Mouse (Mus musculus) cerebellum, postnatal 4 days (tissue): ENCODE measurements at regions not wholly inside any gene's neighbourhood (a gene's known extent, or its start where the extent isn't known, plus 50 kb on each side); places are given as distances from the start of the nearest gene placed in this dataset.

Experiments
- DNase-seq, 2 experiments: peaks; one replicate each; pipeline ENCODE4 v3.0.0; 2022; ENCODE audit warnings: low spot score in 2 of 2, mixed read lengths in 1 of 2

DNA sequence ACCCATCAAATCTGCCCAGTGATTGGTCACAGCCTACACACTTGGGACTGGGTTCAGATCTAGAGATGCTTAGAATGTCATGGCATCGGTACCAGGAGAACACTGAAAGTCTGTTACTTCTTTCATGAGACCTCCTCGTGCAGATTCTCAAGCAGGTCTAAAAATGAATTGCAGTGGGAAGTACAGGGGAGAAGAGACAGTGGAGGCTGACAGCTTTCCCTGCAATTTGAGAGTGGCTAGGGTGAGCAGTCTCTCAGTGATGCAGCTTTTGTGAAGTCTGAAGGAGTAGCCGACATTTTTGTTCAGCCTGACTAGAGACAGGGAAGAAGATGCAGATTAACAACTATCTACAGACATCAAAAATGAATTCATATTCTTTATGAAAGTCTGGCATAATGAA, 112.5 kb downstream of the Fam198b start:
- DNase-seq: no peak

DNA sequence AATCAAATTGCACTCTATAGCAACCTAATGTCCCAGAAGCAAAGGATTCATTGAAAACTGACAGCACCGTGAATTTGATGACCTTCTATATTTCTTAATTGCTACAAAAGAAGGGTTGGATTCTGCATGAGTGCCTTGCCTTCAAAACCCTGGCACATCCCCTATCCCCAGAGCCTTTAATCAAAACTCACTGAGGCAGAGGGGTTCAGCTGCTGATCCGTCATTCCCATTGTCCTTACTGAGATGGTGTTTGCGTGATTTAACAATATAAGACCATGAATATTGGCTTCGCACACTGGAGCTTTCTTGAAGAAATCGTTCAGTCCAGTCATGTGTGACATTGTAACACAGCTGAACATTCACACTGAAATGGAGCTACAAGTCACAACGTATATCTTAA, 118.0 kb downstream of the Fam198b start:
- DNase-seq: no peak

DNA sequence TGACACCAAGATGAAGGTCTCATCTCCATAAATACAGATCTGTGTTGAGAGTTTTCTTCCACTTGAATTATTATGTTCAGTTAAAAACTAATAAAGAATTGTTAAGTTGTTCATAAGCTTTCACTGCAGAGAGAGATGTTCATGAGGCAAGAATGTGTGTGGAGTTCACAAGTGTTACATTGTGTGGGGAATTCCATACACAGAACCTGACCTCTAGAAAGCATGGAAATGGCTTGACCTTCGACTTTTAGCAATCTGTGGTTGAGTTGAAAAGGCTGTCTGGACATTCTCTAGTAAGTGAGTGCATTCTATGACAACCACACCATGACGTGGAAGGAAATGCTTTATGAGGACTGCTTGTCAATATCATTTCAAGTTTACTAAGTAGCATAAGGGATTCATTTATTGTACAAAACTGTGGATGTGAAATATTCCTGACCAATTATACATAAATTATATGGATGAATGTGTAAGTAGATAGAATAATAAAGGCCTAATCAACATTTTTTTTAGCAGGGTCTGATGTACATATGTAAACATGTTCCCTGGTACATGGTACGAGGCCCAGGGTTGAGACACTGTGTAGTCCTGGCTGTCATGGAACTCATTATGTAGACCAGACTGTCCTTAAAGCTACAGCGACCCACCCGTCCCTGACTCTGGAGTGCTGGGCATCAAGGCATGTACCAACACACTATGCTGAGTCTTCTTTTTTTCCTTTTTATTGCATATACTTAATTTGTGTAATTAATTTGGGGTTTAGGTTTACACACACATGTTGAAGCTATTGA, 119.2 kb downstream of the Fam198b start:
- DNase-seq: no peak

DNA sequence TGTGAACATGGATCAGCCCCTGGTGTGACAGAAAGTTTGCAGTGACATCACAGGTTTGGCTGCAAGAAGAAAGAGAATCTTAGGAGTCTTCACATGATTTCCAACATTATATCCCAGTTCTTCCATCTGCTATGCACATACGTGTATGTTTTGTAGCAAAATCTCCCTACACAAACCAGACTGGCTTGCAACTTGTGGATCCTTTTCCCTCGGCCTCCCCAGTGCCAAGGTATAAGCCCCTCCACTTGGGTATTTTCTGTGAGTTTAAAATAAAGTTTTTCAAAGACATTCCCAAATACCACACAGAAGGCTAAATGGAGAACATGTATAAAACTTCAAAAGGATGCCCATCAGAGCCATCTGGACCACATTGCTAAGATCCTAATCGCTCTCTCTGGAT, 120.2 kb downstream of the Fam198b start:
- DNase-seq: no peak

DNA sequence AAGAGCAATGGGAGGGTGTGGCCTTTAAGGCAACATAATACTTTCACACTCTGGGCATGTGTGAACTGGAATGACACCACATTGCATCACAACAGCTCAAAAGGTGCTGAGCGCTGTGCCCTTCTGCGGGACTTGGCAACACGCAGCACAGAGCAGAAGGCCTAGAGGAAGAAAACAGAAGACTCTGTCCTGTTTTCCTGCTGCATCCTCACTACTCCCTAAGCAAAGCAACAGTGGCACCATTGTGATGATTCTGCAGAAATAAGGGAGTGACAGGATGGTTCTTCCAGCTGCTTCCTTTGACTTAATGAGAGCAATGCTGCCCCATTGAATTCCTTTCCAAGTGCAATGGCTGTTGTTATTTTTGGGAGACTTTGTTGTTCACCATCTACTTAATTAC, 120.6 kb downstream of the Fam198b start:
- DNase-seq: no peak

DNA sequence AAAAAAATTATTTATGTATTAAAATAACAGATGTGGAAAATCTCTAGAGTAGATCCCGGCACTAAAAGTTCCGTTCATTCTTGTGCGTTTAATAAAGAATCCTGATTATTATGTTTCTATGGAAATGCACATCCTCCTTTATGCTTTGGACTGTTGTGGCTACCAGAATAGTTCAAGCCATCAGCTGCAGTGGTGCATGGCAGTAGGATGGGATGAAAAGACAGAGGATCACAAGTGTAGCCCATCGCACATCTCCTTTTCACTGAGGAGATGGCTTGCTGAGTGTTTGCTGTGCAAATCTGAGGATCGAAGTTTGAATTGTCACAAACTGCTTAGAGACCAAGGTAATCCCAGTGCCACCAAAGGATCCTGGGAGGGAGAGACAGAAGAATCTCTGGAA, 121.0 kb downstream of the Fam198b start:
- DNase-seq: no peak

DNA sequence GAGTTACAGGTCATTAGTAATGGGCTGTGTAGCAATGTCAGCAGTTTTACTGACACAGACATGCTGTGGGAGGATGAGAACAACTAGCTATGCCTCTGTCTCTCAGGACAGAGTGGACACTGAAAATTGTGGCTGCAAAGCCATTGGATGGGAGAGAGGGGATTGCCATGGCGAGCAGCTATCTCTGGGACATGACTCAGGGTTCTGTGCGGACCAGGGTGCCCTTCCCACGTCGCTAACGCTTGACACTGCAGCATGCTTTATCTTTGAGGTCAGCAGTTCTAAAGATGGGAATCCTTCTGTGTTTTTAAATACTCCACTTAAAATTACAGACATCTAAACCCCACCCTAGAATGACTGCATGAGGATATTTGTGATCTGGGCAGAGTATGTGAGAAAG, 121.9 kb downstream of the Fam198b start:
- DNase-seq: no peak

DNA sequence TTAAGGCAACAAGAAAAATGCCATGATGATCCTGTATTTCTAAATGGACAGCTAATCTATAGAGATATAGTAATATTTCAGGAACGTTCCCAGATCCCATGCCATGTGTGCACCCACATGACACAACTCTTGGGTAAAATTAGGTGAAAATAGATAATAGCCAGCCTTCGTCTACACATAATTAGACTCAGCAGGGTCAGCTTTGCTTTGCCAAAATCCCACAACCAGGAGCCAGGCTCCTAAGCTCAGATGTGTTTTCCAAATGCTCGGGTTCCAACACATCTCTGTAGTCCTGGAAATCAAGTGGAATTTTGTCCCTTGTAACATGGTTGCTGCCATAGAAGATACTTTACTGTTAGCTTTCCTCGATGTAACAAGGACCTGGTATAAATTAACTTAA, 122.7 kb downstream of the Fam198b start:
- DNase-seq: no peak

DNA sequence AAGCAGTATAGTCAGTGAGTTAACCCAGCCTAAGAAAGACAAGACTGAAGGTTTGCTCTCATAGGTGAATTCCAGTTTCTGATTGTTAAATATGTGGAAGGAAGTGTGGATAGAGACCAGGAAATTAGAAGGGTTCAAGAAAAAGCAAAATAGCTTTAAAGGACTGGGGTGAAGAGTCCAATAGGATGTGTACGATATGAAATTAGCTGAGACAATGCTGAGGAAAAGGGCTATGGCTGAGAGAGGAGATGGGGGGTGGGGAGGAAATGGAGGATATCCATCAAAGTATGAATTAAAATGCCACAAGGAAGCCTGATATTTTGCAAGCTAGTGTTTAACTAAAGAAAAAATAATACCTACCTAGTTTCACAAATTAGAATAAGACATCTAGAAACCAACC, 124.9 kb downstream of the Fam198b start:
- DNase-seq: no peak

DNA sequence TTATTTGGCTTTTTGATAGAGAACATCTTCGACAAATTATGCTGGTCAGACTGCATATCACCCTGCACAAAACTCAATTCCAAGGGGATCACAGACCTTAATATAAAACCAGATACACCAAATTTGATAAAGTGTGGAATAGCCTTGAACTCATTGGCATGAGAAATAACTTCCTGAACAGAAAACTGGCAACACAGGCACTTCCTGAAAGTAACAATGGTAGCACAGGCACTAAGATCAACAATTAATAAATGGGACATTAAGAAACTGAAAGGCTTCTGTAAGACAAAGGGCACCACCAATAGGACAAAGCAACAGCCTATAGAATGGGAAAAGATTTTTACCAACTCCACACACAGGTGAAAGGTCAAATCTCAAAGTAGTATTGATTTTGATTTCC, 141.5 kb downstream of the Fam198b start:
- DNase-seq: no peak

DNA sequence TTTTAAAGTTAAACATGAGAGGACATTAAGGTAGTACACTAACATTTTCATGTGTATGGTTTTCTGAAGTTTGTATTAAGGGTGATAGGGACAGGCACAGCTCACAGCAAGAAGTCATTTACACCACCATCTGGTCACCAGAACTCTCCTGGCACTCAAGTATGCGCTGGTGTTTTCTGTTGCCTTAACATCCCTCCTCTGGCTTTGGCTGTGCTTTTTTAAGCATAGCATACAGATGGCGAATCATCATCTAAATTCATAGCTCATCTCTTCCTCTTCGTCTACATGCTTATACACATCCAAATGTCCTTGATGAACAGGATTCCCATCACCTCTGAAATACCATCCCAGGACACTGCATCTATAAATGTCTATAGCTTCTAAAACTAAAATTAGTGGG, 148.7 kb downstream of the Fam198b start:
- no peak for DNase-seq

DNA sequence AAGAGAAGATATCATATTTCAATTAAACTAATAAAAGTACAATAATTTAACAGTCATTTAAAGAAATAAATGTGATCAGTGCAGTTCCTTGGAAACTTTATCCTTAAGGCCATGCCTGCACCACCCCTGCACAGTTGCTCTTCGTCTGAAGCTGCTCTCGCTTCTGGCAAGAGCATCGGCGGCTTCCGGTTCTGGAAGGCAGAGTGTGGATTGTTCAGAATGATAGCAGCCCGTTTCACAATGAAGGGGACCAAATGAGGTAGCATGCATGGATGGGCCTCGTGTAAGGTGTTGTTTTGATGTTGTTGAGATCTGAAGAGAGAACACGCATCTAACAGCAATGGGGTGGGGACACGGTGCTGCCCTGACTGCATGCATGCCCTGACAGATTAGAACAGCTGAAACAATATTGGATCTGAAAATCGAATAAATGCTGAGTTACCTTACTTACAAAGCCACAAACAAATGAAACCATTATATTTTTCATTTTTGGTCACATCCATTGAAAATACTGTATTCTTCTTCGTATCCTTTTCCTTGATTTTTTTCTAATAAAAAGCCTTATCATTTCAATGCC, 154.3 kb downstream of the Fam198b start:
- DNase-seq: no peak

DNA sequence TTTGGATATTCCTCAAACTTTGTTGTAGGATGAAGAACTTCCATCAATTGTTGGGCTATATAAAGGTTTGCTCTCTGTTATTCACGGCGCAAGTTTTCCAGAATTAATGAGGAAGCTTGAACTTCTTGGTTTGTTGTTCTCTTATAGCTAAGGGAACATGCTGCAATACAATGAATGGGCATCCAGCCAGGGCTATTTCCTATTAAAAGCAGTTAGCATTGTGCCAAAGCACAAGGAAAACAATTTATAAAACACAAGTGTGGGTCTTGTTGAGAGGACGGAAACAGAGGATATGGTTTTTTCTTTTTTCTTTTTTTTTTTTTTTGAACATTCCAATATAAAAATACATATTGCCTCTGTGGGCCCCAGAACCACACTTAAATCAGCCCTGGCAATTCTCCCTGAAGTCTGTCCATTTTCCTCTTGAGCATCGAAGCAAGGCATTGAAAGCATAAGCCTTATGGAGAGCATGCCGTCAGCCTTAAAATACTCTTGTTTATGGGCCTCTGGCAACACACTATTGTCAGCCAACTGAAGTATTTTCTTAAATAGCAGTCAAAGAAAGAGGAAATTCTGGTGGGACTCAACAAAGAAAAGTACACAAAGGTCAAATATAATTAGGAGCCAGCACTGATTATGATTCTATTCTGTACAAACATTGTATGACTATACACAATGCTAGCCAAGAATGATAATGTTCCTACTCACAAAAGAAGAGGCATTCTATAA, 158.6 kb downstream of the Fam198b start:
- DNase-seq: no peak

DNA sequence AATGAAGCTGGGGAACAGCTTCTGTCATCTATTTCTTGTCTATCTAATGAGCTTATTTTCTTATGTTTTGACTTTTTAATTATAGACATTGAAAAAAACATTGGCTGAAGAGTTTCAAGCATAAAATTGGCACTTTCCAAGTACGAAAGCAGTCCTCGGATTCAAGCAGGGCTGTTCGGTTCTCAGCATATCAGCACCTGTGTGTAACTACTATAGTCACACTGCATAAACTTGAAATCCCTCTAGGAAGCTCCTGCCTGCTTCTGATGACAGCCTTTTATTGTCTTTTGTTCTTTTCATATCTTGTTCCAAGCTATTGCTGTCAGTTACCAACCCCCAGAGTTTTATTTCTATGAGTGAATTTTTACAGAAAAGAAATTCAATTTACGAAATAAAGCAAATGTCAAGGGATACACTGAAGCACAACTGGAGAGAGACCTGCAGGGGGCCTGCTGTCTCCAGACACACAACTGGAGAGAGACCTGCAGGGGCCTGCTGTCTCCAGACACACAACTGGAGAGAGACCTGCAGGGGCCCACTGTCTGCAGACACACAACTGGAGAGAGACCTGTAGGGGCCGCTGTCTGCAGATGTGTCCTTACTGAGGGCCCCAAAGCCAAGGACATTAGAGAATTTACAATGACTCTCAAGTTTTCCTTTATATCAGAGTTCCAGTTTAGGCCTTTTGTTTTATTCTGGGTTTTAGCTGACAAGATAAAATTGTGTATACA, 165.3 kb downstream of the Fam198b start:
- no peak for DNase-seq

DNA sequence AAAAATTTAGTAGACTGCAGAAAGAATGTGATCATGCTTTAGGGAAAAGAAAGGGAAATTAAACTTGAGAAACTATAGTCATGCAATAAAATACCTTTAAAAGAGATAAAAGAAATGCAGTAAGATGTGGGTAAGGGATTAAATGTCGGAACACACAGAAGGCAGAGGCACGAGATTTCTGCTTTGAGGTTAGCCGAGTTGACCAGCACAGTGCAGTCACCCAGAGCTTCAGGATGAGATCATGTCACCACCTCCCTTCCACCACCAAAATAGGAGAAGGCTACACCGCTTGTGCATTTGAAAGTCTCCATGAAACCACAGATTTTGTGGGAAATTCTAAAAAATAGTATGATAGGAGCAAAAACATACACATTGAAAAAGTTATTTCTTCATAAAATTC, 166.6 kb downstream of the Fam198b start:
- DNase-seq: no peak

DNA sequence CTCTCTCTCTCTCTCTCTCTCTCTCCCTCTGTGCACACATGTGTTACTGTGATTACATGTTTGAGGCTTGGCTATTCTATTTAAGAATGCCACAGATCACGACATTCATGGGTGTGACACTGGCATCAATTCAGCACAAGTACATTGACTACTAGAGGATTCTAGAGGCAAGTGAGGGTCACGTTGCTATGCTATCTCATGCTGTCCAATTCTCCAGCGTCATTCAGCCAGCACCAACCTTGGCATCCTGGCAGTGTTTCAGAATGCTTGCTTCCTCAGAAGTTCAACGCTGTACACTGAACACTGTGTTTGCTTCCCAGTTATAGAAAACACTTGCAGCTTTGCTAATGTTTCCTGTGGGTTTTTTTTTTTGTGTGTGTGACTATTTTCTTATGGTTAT, 167.6 kb downstream of the Fam198b start:
- no peak for DNase-seq

DNA sequence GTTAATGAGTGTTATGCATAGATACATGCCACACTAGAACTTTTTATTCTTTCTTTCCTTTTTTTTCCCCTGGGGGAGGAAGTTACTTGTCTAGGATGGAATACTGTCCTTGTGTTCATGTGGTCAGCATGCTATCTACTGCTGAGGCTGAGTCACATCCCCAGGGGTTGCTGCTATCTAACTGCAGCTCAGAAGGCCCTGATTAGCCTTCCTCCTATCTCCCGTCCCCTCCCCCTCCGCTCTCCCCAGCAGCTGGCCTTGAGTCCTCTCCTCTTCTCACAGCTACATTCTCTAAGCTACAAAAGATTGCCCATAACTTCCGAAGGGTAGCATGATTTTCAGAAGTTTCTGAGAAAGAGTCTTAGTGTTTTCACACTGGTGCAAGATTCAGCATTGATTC, 168.5 kb downstream of the Fam198b start:
- DNase-seq: no peak

DNA sequence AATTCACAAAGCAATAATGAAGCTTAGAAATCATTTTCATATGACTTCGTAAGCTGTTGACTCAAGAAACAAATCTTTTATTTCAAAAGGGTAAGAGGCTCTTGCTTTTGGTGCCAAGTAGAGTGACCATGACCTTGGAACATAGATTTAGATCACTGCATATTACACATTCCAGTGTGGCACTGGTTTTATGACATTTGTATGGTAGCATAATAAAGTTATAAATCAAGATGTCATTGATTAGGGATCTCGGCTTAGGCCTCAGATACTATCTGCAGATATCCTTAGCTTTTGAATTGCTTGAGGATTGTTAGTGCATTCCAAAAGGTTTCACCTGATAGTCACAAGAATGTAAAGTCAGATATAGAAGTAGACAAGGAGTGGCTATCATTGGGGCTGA, 169.1 kb downstream of the Fam198b start:
- no peak for DNase-seq

DNA sequence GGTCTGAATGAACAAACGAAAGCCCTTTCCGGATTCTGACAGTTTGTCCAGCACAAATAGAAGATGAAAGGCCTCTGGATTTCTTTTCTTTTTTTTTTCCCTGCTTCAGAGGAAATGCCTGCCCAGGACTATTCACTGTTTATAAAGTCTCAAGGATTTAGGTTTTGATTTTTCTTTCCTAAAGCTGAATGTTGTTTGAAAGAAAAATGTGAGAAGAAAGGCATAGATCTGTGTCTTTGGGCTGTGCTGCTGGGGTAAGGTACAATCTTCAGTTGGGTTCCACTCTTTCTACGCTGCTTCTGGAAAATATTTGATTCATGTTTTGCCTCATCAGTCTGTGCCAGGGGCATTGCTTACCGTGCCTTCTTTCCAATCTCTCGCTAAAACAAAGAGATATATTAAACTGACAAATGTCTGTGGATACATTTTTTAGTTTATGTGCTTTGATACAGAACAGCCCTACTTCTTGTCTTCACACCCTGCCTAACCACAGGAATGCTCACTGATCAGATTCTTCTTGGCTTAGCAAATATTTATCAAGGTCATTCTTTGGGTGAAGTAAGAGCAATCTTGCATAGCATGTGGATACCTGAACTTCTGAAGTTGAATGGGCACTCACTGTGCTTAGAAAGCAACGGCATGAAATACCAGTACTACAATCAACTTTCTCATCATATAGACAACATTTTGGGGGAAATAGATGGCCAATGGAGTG, 172.5 kb downstream of the Fam198b start:
- DNase-seq: no peak

DNA sequence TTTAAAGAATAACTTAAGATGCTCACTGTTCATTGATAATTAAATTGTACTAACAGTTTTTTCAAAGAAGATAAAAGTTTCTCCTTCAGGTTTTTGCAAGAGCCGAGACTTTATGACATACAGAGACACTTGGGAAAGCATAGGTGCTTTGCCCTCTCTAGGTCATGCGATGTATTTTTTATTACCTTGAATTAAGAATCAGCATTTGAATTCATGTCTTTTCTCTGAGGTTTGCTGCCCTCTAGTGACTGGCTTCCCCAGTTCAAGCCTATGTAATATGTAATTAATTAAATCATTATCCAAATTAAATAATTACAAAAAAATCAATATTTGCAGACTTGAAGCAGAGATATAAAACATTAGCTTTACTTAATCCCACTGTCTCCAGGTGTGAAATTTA, 174.4 kb downstream of the Fam198b start:
- peak in 1 of 2 experiments; percentile 43 for DNase-seq

DNA sequence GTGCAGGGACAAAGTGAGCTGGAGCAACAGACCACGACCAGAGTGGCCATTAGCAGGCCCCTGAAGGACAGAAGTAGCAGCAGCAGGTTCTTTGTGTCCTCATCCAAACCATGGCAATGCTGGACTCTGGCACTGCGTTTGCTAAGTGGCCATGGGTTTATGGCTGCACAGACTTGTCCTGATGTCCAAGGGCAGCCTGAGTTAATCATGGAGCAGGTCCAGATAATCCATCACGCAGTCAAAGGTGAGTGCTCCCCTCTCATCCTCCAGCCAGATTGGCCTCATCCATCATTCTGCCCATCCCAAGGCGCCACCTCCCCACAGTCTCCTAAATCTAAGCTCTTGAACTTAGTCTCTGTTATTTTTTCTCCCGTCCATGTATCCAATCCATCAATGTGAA, 186.4 kb downstream of the Fam198b start:
- DNase-seq: no peak
